Mouse (Mus musculus): ENCODE measurements at regions not wholly inside any gene's neighbourhood (a gene's known extent, or its start where the extent isn't known, plus 50 kb on each side); places are given as distances from the start of the nearest gene placed in this dataset.

DNA sequence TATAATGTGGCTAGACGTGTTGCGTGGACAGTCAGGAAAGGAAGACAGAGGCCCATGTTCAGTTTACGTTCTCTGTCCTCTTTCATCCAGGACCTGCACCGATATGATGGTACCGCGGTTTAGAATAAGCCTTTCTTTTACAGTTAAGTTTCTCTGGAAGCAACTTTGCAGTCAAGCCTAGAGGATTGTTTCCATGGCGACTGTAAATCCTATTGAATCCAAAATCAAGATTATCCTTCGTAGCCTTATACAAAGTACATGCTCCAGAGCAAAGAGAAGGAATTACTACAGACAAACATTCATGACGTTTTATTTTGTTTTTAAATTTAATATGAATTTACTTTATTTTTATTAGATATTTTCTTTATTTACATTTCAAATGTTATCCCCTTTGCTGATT is 798.6 kb downstream of the Robo2 start:
- TF ChIP-seq CTCF (IDR thresholded peaks at IDR 0.05; ENCODE audit: low read depth, low read length) (no peak), POLR2A (IDR thresholded peaks at IDR 0.05; ENCODE audit: insufficient read depth, low read length) (no peak), EP300 (IDR thresholded peaks at IDR 0.05; ENCODE audit: insufficient read depth, low read depth, low read length) (no peak)

Data from ES-Bruce4 (cell line).